Mouse (Mus musculus) spleen, adult 2 months (tissue): Measurements from ENCODE around the gene Rab11fip2. TPM values are rescaled to one million over a fixed set of nuclear protein-coding genes. Genes with fewer than 3 reads are reported as not detected.

ENCODE experiments used
- DNase-seq, 2 experiments: peaks; one replicate each; pipeline versions ENCODE4 v3.0.0 to v3.0.0-alpha.2; 2012 to 2021; ENCODE audit warnings: low spot score in 2 of 2, low read depth in 1 of 2
- H3K27ac ChIP-seq: fragments of 200-500 bp; 2 replicates; pipeline ENCODE4 v1.5.1; 2012; ENCODE audit warnings: low read length, inconsistent platforms; ENCODE audit not compliant: insufficient read depth
- H3K27me3 ChIP-seq: fragments of 200-500 bp; 2 replicates; pipeline ENCODE4 v1.6.1; 2012; ENCODE audit warnings: mild to moderate bottlenecking, moderate library complexity, low read length, inconsistent platforms; ENCODE audit not compliant: control insufficient read depth, insufficient read depth
- H3K36me3 ChIP-seq: fragments of 200-500 bp; 2 replicates; pipeline ENCODE4 v1.6.1; 2012; ENCODE audit warnings: mild to moderate bottlenecking, low read length, inconsistent platforms; ENCODE audit not compliant: control insufficient read depth, insufficient read depth
- H3K4me1 ChIP-seq: fragments of 200-500 bp; 2 replicates; pipeline ENCODE4 v1.6.1; 2011; ENCODE audit warnings: inconsistent platforms; ENCODE audit not compliant: control insufficient read depth, insufficient read depth, insufficient read length
- H3K4me3 ChIP-seq: fragments of 200-500 bp; 2 replicates; pipeline ENCODE4 v1.5.1; 2011; ENCODE audit warnings: mild to moderate bottlenecking, inconsistent platforms; ENCODE audit not compliant: insufficient read depth, insufficient read length; ENCODE audit errors: extremely low read depth
- CTCF ChIP-seq: fragments of 200-500 bp; IDR thresholded peaks from 2 replicates; pipeline ENCODE4 v1.5.1; 2011; ENCODE audit warnings: mild to moderate bottlenecking, inconsistent platforms; ENCODE audit not compliant: insufficient read depth, insufficient read length, insufficient replicate concordance; ENCODE audit errors: extremely low read depth
- POLR2A ChIP-seq: fragments of 200-500 bp; IDR thresholded peaks from 2 replicates; pipeline ENCODE4 v1.6.1; 2011; ENCODE audit warnings: low read depth, low read length, inconsistent platforms
- WGBS: fragments of 180-500 bp; shearing (Covaris S2); methylation state at CpG from one replicate; pipeline ENCODE4 v1.1.7; 2018; 5-methylcytosine and 5-hydroxymethylcytosine counted together
- polyA plus RNA-seq: library from polyadenylated mRNA; depleted of rRNA; stranded (reverse); fragments of >200 nt; gene quantifications from 2 replicates; pipeline ENCODE4 v1.2.3, GENCODE M21; 2012; rRNA removed

The Rab11fip2 gene
- 1.1 and 1.3 TPM in 2 replicates for polyA plus RNA-seq

DNA sequence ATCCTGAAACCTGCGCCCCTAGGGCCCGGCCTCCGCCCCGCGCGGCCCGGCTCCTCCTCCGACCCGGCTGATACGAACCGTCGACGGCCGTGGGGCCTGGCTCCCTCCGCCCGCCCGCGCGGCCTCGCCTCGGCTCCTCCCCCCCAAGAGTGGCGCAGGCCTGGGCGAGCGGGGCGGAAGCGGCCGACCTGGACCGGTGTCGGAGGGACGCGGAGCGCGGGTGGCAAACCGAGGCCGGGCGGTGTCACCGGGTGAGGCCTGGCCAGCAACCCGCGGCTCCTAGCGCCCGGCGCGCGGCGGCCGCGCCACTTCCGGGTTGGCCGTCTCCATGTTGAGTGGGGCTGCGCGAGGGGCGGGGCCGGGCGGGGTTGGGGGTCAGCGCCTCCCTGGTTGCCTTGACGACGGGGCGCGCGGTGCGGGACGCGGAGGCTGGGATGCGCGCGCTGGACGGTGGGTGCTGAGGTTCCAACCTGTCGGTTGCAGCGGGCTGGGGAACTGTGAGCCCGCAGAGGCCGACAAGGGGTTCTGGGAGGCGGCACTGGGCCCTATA, at the start of gene Rab11fip2:
Gene Rab11fip2 (minus strand): TSS at position 333 of the 550 bp plus-strand sequence.
- peak within 1 kb of the TSS; percentile 96 for H3K27ac ChIP-seq
- DNase-seq: peak; percentile 59 to 74
- H3K4me1 ChIP-seq: no peaks in the 10 kb centered on the region; the same call in 1 of the 2 replicates
- TF ChIP-seq CTCF (no peak), POLR2A (peak; percentile 67)
- under 1% methylated on average over 66 of the region's 72 CpGs for WGBS
- peak within 1 kb of the TSS; percentile 94 for H3K4me3 ChIP-seq
- H3K36me3 ChIP-seq: no peaks in the 10 kb centered on the region
- no peaks in the 10 kb centered on the region for H3K27me3 ChIP-seq

DNA sequence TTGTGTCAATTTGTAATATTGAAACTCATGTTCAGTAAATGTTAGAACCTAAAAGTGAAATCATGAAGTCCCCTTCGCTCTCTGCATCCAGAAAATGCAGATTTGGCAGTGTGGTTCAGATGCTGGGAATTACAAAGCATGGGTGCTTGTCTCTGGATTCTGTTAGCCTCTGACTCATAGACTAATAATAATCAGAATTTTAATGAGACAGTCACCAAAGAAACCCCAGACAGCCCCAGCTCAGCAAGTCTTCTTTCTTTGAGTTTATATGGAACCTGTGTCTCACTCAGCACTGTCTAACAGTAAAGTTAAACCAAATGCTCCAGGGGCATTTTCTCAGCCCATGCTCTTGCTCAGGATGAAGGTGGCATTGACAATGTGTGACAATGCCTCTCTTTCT, 38.1 kb upstream of the Rab11fip2 start:
- no peak overlapping the region for H3K4me3 ChIP-seq
- no peaks in the 10 kb centered on the region for H3K4me1 ChIP-seq
- H3K36me3 ChIP-seq: no peaks in the 10 kb centered on the region
- no peak for DNase-seq
- TF ChIP-seq CTCF: no peak
- no peak for TF ChIP-seq POLR2A
- H3K27me3 ChIP-seq: 0 out of 2 replicates have a peak, but pooled peaks cover 1% of the 10 kb centered on the region
- no peak overlapping the region for H3K27ac ChIP-seq
- 78% methylated on average over 1 of the region's 1 CpGs for WGBS

DNA sequence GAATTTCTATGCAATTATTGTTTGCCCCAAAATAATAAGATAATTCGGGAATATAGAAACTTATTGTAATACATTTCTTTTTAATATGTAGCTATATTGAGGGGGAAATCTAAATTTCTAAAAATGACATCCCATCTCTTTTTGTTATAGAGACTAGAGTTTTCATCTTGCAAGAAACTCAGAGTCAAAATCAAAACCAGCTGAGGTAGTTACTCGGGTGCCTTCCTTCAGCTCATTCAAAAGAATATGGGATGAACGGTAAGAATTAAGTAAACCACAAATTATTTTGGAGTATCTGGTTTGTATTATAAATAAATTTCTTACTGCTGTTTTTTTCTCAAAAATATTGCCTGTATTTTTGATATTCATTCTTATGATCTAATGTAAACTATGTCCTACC, 11.5 kb upstream of the Rab11fip2 start:
- 89% methylated on average over 3 of the region's 3 CpGs for WGBS
- DNase-seq: no peak
- no peaks in the 10 kb centered on the region for H3K36me3 ChIP-seq
- no peak for TF ChIP-seq CTCF
- no peak for TF ChIP-seq POLR2A
- no peak overlapping the region for H3K4me3 ChIP-seq
- H3K27ac ChIP-seq: no peak overlapping the region
- H3K4me1 ChIP-seq: no peaks in the 10 kb centered on the region
- no peaks in the 10 kb centered on the region for H3K27me3 ChIP-seq

DNA sequence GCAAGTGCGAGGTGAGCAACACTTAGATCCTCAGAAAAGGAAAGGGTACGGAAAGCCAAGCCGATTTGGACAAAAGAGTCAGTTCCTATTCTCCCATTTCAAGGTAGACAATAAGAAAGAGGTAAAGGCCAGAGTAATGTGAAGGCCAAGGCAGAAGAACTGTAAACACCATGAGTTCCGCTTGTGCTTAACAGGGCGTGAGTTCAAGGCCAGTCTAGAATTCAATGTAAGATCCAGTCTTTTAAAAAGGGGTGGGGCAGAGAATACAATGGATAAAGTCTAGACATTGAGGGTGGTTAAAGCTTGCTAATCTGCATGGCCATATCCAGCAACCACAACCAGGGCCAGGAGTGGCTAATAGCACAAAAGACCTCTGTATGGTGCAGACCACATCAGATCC, 6.3 kb upstream of the Rab11fip2 start:
- 94% methylated on average over 5 of the region's 5 CpGs for WGBS
- no peak for TF ChIP-seq CTCF
- no peak for TF ChIP-seq POLR2A
- no peaks in the 10 kb centered on the region for H3K27me3 ChIP-seq
- H3K27ac ChIP-seq: no peak overlapping the region
- DNase-seq: no peak
- H3K36me3 ChIP-seq: no peaks in the 10 kb centered on the region
- H3K4me3 ChIP-seq: no peak overlapping the region
- H3K4me1 ChIP-seq: no peaks in the 10 kb centered on the region

DNA sequence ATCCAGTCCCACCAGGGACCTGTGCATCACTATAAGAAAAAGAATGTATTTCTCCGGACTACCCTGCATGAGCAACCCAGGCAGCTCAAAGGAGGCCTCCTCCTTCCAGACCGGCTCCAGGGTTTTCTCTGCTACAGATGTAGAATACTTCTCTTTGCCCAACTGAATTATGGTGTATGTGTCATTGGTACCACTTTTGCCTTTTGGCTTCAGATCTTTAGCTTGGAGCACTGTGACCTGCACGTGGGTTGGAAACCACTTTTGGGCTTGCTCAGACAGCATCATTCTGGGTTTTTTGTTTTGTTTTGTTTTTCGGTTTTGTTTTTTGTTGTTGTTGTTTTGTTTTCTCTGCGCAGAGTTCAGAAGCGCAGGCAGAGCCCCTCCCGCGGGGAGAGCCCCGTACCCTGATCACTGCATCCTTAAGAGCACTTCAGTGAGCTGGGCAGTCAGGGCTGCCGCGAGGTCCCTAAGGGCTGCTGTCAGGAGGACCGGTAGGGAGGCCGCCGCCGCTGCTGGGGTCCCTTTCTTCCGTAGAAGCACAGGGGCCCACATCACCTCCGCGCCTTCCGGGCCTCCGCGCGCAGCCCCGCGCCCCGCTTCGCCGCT, 635 bp downstream of the Rab11fip2 start:
- no peaks in the 10 kb centered on the region for H3K27me3 ChIP-seq
- no peak for TF ChIP-seq POLR2A
- no peak for TF ChIP-seq CTCF
- 3% methylated on average over 26 of the region's 27 CpGs for WGBS
- H3K27ac ChIP-seq: peak overlapping the region; percentile 96
- H3K36me3 ChIP-seq: no peaks in the 10 kb centered on the region
- H3K4me1 ChIP-seq: no peaks in the 10 kb centered on the region; the same call in 1 of the 2 replicates
- H3K4me3 ChIP-seq: peak overlapping the region; percentile 94
- DNase-seq: peak in 1 of 2 experiments; percentile 18

DNA sequence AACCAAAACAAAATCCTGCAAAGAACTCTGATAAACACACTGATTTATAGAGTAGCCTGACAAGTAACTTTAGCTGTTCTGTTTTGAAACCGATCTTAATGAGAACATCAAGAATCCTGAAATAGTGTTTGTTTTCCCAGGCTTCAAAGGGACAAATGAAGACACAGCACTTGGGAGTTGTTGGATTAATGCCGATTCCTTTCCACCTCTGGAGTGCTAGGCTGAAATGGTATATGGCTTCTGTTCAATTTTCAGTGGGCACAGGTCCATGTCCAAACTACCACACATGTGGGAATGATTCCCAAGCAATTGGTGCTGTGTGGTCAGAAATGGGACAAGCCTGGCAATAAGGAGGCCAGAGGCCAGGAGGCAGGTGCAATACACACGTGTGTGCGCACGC, 3.7 kb downstream of the Rab11fip2 start:
- Histone ChIP-seq H3K36me3 (no peaks in the 10 kb centered on the region; the same call in 1 of the 2 replicates), H3K4me1 (no peaks in the 10 kb centered on the region; the same call in 1 of the 2 replicates), H3K27me3 (no peaks in the 10 kb centered on the region), H3K27ac (no peak overlapping the region), H3K4me3 (no peak overlapping the region)
- TF ChIP-seq POLR2A: no peak
- TF ChIP-seq CTCF: no peak
- WGBS: 93% methylated on average over 5 of the region's 5 CpGs
- no peak for DNase-seq

DNA sequence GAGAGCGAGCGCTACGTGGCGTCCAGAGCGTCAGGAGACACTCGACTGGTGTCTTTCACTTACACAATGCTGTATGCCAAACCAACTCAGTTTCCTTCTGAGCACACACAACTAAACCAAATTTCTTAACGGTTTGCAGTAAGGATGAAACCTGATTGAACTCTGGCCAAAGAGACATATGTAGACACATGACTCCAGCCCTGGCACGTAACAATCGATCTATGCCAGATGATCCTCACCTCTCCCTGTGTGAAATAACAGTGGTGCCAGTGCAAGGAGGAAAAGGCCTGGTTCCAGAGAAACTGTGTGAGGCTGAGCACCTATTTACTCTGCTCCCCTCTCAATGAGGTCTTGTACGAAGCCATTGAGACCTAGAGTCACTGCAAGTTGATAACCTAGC, 11.4 kb downstream of the Rab11fip2 start:
- no peak for DNase-seq
- no peak overlapping the region for H3K27ac ChIP-seq
- no peaks in the 10 kb centered on the region; the same call in 1 of the 2 replicates for H3K36me3 ChIP-seq
- WGBS: 92% methylated on average over 10 of the region's 10 CpGs
- H3K4me3 ChIP-seq: no peak overlapping the region
- no peaks in the 10 kb centered on the region for H3K27me3 ChIP-seq
- no peak for TF ChIP-seq CTCF
- H3K4me1 ChIP-seq: no peaks in the 10 kb centered on the region
